Mouse (Mus musculus): ENCODE results near the gene Gm20388.

GRCm38 (mm10) chr8:122678896-122679210 lies 2768.2 kb downstream of the Gm20388 start:
- no peak for TF ChIP-seq CTCF (IDR thresholded peaks at IDR 0.05; ENCODE audit: low read depth)
- TF ChIP-seq EP300 (IDR thresholded peaks at IDR 0.05; ENCODE audit: low read depth), result no peak
